Mouse (Mus musculus): Measurements from ENCODE around the gene Kcnh8.

- no peak for TF ChIP-seq CTCF (IDR thresholded peaks at IDR 0.05; ENCODE audit: low read depth, low read length)
- TF ChIP-seq POLR2A (IDR thresholded peaks at IDR 0.05; ENCODE audit: extremely low read depth, insufficient read depth, low read length) = no peak
These were observed 276.5 kb downstream of the Kcnh8 start for GRCm38 (mm10) chr17:52878964-52879363.
